ENCODE assay signal across 34 mouse cellular contexts in the genomic region with DNA sequence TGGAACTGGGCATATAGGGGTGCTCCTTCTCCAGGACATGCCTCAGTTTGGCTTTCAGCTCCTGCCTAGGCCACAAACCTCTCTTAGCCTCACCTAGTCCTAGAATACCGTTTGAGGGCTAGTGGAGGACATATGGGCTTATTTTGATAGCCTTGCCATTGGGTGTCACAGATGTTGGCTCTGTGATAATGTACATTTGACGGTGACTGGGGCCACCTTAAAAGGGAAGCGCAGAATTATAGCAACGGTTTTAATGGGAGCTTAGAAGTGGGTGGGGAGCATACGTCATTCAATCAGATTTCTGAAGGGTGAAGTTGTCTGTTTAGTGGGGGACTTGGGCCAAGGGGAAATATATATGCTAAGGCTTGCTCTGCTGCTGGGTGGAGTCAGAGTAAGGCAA. TPM values are rescaled to one million over a fixed set of nuclear protein-coding genes. Genes with fewer than 3 reads are reported as not detected.
DNase-seq lines count a peak whose midpoint lies in the region; ATAC-seq and TF ChIP-seq lines count a peak whose summit lies in the region.
"Had no signal": no experiment of that assay in that cellular context is flagged by ENCODE, and none has a peak within 500 bp of the region (broad histone marks: within the 10 kb centered on the region; RNA-seq: fewer than 3 reads in every experiment).

No protein-coding gene starts in this region.

- no peak overlapping the region for H3K9ac ChIP-seq in liver, embryonic 11.5 days (ENCODE audit: low read depth, low read length)
- no peak overlapping the region for H3K9ac ChIP-seq in MEL (ENCODE audit: control insufficient read depth, low read depth, low read length, poor library complexity, severe bottlenecking)
- no peak overlapping the region for H3K9ac ChIP-seq in liver, embryonic 15.5 days
- H3K9ac ChIP-seq: embryonic facial prominence, embryonic 13.5 days; forebrain, embryonic 13.5 days; heart, embryonic 12.5 days; heart, embryonic 15.5 days; hindbrain, embryonic 13.5 days had no signal

- H3K4me2 ChIP-seq in liver, embryonic 11.5 days, result no peak overlapping the region
- no peak overlapping the region for H3K4me2 ChIP-seq in liver, embryonic 15.5 days
- H3K4me2 ChIP-seq: embryonic facial prominence, embryonic 13.5 days; forebrain, embryonic 13.5 days; heart, embryonic 12.5 days; heart, embryonic 15.5 days; hindbrain, embryonic 13.5 days had no signal

- peak; percentile 42; the same call in 1 of the 2 replicates for ATAC-seq in liver, embryonic 11.5 days (replicated peaks; ENCODE audit: low FRiP score)
- peak; percentile 45 for ATAC-seq in liver, embryonic 15.5 days (ENCODE audit: insufficient read depth)
- ATAC-seq: forebrain, embryonic 13.5 days; forebrain, embryonic 16.5 days; hindbrain, embryonic 16.5 days had no signal

- H3K27me3 ChIP-seq in liver, embryonic 11.5 days (replicated peaks; ENCODE audit: control insufficient read depth, insufficient read depth, low read length), result no peaks in the 10 kb centered on the region
- no peaks in the 10 kb centered on the region for H3K27me3 ChIP-seq in MEL (ENCODE audit: control insufficient read depth in 1 of 2, insufficient read depth in 2 of 2, low read length in 2 of 2)
- no peaks in the 10 kb centered on the region for H3K27me3 ChIP-seq in liver, embryonic 15.5 days
- H3K27me3 ChIP-seq: CH12.LX; embryonic facial prominence, embryonic 13.5 days; forebrain, embryonic 13.5 days; heart, embryonic 12.5 days; heart, embryonic 15.5 days; hindbrain, embryonic 13.5 days had no signal

- no peak for DNase-seq in liver, embryonic 11.5 days (ENCODE audit: low spot score)
- DNase-seq in liver (no peak), MEL (ENCODE audit: low read depth, low spot score) (peak; percentile 70), adipocyte (ENCODE audit: low spot score) (no peak)
- DNase-seq in c-Kit-positive CD71-positive TER-119-positive erythroid progenitor cells, embryonic 14.5 days (ENCODE audit: low spot score), result peak; percentile 14
- DNase-seq in kidney, adult 8-10 months, result no peak
- no peak for DNase-seq in right cerebral cortex, adult 2 months (ENCODE audit: low spot score in 2 of 2)
- DNase-seq: adrenal gland, adult 8-10 months; adrenal gland, postnatal 25 days; B cell, adult 2 months; cerebellum, adult 11 months; cerebellum, adult 2 months; cerebellum, adult 9-11 months; cerebellum, postnatal 25 days; gastrocnemius, postnatal 10 days; heart, adult 11 months; heart, postnatal 10 days; heart, postnatal 36 days had no signal

- peaks cover 72% of the 10 kb centered on the region for H3K36me3 ChIP-seq in liver, embryonic 11.5 days (ENCODE audit: control insufficient read depth, insufficient read depth, low read length)
- H3K36me3 ChIP-seq in MEL (ENCODE audit: control insufficient read depth in 1 of 2, insufficient read depth in 2 of 2, low read length in 2 of 2), result peaks cover 5 to 11% of the 10 kb centered on the region in 2 experiments
- peaks cover 93% of the 10 kb centered on the region for H3K36me3 ChIP-seq in liver, embryonic 15.5 days (replicated peaks)

- H3K27ac ChIP-seq in liver, embryonic 11.5 days (ENCODE audit: low read depth, low read length), result no peak overlapping the region
- H3K27ac ChIP-seq in MEL (ENCODE audit: control insufficient read depth, low read depth, low read length), result peak overlapping the region; percentile 5; the same call in 1 of the 2 replicates
- H3K27ac ChIP-seq in liver, embryonic 15.5 days (replicated peaks), result no peak overlapping the region
- H3K27ac ChIP-seq: embryonic facial prominence, embryonic 13.5 days; forebrain, embryonic 10.5 days; forebrain, embryonic 13.5 days; heart, embryonic 15.5 days; hindbrain, embryonic 10.5 days; hindbrain, embryonic 13.5 days had no signal

- no peaks in the 10 kb centered on the region for H3K9me3 ChIP-seq in liver, embryonic 11.5 days (ENCODE audit: control insufficient read depth, low read length)
- H3K9me3 ChIP-seq in MEL (replicated peaks; ENCODE audit: insufficient read depth, low read length), result no peaks in the 10 kb centered on the region
- H3K9me3 ChIP-seq in liver, embryonic 15.5 days (replicated peaks), result no peaks in the 10 kb centered on the region
- H3K9me3 ChIP-seq: embryonic facial prominence, embryonic 13.5 days; forebrain, embryonic 10.5 days; forebrain, embryonic 13.5 days; G1E; heart, embryonic 12.5 days; heart, embryonic 15.5 days; hindbrain, embryonic 10.5 days; hindbrain, embryonic 13.5 days had no signal

- WGBS in liver, embryonic 11.5 days, result 71% methylated on average over 5 of the region's 5 CpGs
- WGBS in liver, embryonic 15.5 days (ENCODE audit: insufficient replicate concordance), result 34% methylated on average over 5 of the region's 5 CpGs

- H3K4me3 ChIP-seq in liver, embryonic 11.5 days (ENCODE audit: low read depth, low read length), result no peak overlapping the region
- H3K4me3 ChIP-seq in MEL (ENCODE audit: control insufficient read depth in 1 of 2, insufficient read depth in 1 of 2, low read depth in 2 of 2, low read length in 2 of 2), result no peak overlapping the region
- no peak overlapping the region for H3K4me3 ChIP-seq in liver, embryonic 15.5 days (replicated peaks)
- H3K4me3 ChIP-seq: embryonic facial prominence, embryonic 13.5 days; forebrain, embryonic 10.5 days; forebrain, embryonic 13.5 days; heart, embryonic 12.5 days; heart, embryonic 15.5 days; hindbrain, embryonic 10.5 days; hindbrain, embryonic 13.5 days had no signal

- TF ChIP-seq EP300 in MEL (IDR thresholded peaks at IDR 0.05; ENCODE audit: low read depth in 1 of 2, low read length in 2 of 2), result peak in 1 of 2 experiments; percentile 56; a peak in 2 of 4 replicates

- TF ChIP-seq CTCF in MEL (IDR thresholded peaks at IDR 0.05 in 2 of 3, conservative IDR thresholded peaks at IDR 0.05 in 1 of 3; ENCODE audit: control insufficient read depth in 1 of 3, insufficient read depth in 1 of 3, low read depth in 2 of 3, low read length in 3 of 3, poor library complexity in 1 of 3, severe bottlenecking in 1 of 3), result no peak

- no peaks in the 10 kb centered on the region; the same call in 1 of the 2 replicates for H3K4me1 ChIP-seq in liver, embryonic 11.5 days (replicated peaks; ENCODE audit: control insufficient read depth, insufficient read depth, low read length)
- H3K4me1 ChIP-seq in MEL (ENCODE audit: control insufficient read depth in 1 of 2, insufficient read depth in 2 of 2, low read length in 2 of 2), result peaks cover 0 to 3% of the 10 kb centered on the region in 2 experiments; a peak in 1 of 4 replicates
- H3K4me1 ChIP-seq in liver, embryonic 15.5 days (replicated peaks), result peaks cover 8% of the 10 kb centered on the region; the same call in 1 of the 2 replicates
- H3K4me1 ChIP-seq: forebrain, embryonic 13.5 days; hindbrain, embryonic 13.5 days had no signal

- no peak for TF ChIP-seq POLR2A in MEL (IDR thresholded peaks at IDR 0.05; ENCODE audit: control insufficient read depth in 1 of 2, insufficient read depth in 1 of 2, low read depth in 1 of 2, low read length in 2 of 2, poor library complexity in 1 of 2)

- no peak for TF ChIP-seq RAD21 in MEL (IDR thresholded peaks at IDR 0.05; ENCODE audit: low read depth, low read length)

- H3K79me2 ChIP-seq in MEL (ENCODE audit: control insufficient read depth, insufficient read depth, low read length, poor library complexity), result peaks cover 2% of the 10 kb centered on the region; the same call in 1 of the 2 replicates

TF ChIP-seq in MEL, 35 proteins besides CTCF, POLR2A, EP300 and RAD21 (continues in another document):
- TF ChIP-seq POLR2AphosphoS5 (IDR thresholded peaks at IDR 0.05; ENCODE audit: borderline replicate concordance, low read depth, low read length) (no peak), ETS1 (IDR thresholded peaks at IDR 0.05; ENCODE audit: low read depth, low read length) (no peak), ZMIZ1 (IDR thresholded peaks at IDR 0.05; ENCODE audit: low read depth, low read length) (no peak), TBP (IDR thresholded peaks at IDR 0.05; ENCODE audit: low read depth, low read length) (no peak), SIN3A (IDR thresholded peaks at IDR 0.05; ENCODE audit: low read length) (peak; percentile 28; the same call in 1 of the 2 replicates), MAFK (IDR thresholded peaks at IDR 0.05; ENCODE audit: borderline replicate concordance, low read depth, low read length) (no peak)

RNA-seq across cellular contexts. Expression of a gene that starts 7.8 kb away (rescaled TPM):
- 0.16 and 0.69 TPM in 2 replicates for polyA plus RNA-seq in liver, embryonic 11.5 days (2014; fragmentation: Nextera tagmentation; extraction: Ambion mirVana)
- total RNA-seq in MEL (2012; rRNA removed), result 0.78 and 1.2 TPM in 2 replicates
- 1 to 10 TPM in 1 of 2 experiments, not detected in 1; 2.6 TPM for polyA plus RNA-seq in MEL (2012; ENCODE audit: insufficient read depth in 1 of 2, insufficient read length in 2 of 2, low read depth in 1 of 2, low replicate concordance in 2 of 2, missing spikeins in 1 of 2)
- 0.33 and 0.60 TPM in 2 replicates for polyA plus RNA-seq in liver, embryonic 15.5 days (2015; fragmentation: Nextera tagmentation; extraction: Ambion mirVana)

RNA-seq across cellular contexts. Expression of a gene that starts 9.2 kb away (rescaled TPM):
- polyA plus RNA-seq in liver, embryonic 11.5 days (2014; fragmentation: Nextera tagmentation; extraction: Ambion mirVana), result 547 and 583 TPM in 2 replicates
- 427 and 428 TPM in 2 replicates for total RNA-seq in MEL (2012; rRNA removed)
- polyA plus RNA-seq in MEL (2012; ENCODE audit: insufficient read depth in 1 of 2, insufficient read length in 2 of 2, low read depth in 1 of 2, low replicate concordance in 2 of 2, missing spikeins in 1 of 2), result 100 to 1,000 TPM in 1 of 2 experiments, not detected in 1; 494 TPM
- polyA plus RNA-seq in liver, embryonic 15.5 days (2015; fragmentation: Nextera tagmentation; extraction: Ambion mirVana), result 316 and 353 TPM in 2 replicates

RNA-seq across cellular contexts. Expression of a gene that starts 31.2 kb away (rescaled TPM):
- polyA plus RNA-seq in liver, embryonic 11.5 days (2014; fragmentation: Nextera tagmentation; extraction: Ambion mirVana), result not detected in 2 replicates
- not detected in 2 replicates for total RNA-seq in MEL (2012; rRNA removed)
- not detected for polyA plus RNA-seq in MEL (2012; ENCODE audit: insufficient read depth in 1 of 2, insufficient read length in 2 of 2, low read depth in 1 of 2, low replicate concordance in 2 of 2, missing spikeins in 1 of 2)
- polyA plus RNA-seq in liver, embryonic 15.5 days (2015; fragmentation: Nextera tagmentation; extraction: Ambion mirVana), result not detected in 2 replicates
- total RNA-seq: adrenal gland, postnatal 25 days; CH12.LX; common myeloid progenitor, adult 5-6 weeks; G1E; gastrocnemius, adult 18-20 months; gastrocnemius, postnatal 10 days; gastrocnemius, postnatal 4 days; heart, postnatal 10 days; heart, postnatal 36 days had no signal
- polyA plus RNA-seq: embryonic facial prominence, embryonic 13.5 days; forebrain, embryonic 10.5 days; forebrain, embryonic 13.5 days; forebrain, embryonic 16.5 days; G1E; heart, embryonic 12.5 days; heart, embryonic 15.5 days; hindbrain, embryonic 16.5 days had no signal

RNA-seq across cellular contexts. Expression of a gene that starts 40.2 kb away (rescaled TPM):
- polyA plus RNA-seq in liver, embryonic 11.5 days (2014; fragmentation: Nextera tagmentation; extraction: Ambion mirVana), result not detected in 2 replicates
- total RNA-seq in MEL (2012; rRNA removed), result 0.12 TPM in 1 of 2 replicates, not detected in the other
- under 1 TPM in 1 of 2 experiments, not detected in 1; 0.19 TPM for polyA plus RNA-seq in MEL (2012; ENCODE audit: insufficient read depth in 1 of 2, insufficient read length in 2 of 2, low read depth in 1 of 2, low replicate concordance in 2 of 2, missing spikeins in 1 of 2)
- 0.07 TPM in 1 of 2 replicates, not detected in the other for polyA plus RNA-seq in liver, embryonic 15.5 days (2015; fragmentation: Nextera tagmentation; extraction: Ambion mirVana)
- total RNA-seq: CH12.LX; common myeloid progenitor, adult 5-6 weeks; heart, adult 8-10 months; heart, postnatal 10 days; heart, postnatal 36 days had no signal
- polyA plus RNA-seq: forebrain, embryonic 10.5 days; forebrain, embryonic 13.5 days; forebrain, embryonic 16.5 days; G1E; heart, embryonic 12.5 days; heart, embryonic 15.5 days; hindbrain, embryonic 10.5 days; hindbrain, embryonic 13.5 days; hindbrain, embryonic 16.5 days had no signal

RNA-seq across cellular contexts. Expression of a gene that starts 46.0 kb away (rescaled TPM):
- 7.4 and 9.1 TPM in 2 replicates for polyA plus RNA-seq in liver, embryonic 11.5 days (2014; fragmentation: Nextera tagmentation; extraction: Ambion mirVana)
- total RNA-seq in MEL (2012; rRNA removed), result 3.2 and 5.1 TPM in 2 replicates
- polyA plus RNA-seq in MEL (2012; ENCODE audit: insufficient read depth in 1 of 2, insufficient read length in 2 of 2, low read depth in 1 of 2, low replicate concordance in 2 of 2, missing spikeins in 1 of 2), result 1 to 10 TPM in 1 of 2 experiments, not detected in 1; 6.4 TPM
- 3.9 and 4.5 TPM in 2 replicates for polyA plus RNA-seq in liver, embryonic 15.5 days (2015; fragmentation: Nextera tagmentation; extraction: Ambion mirVana)

Comparison
In these comparisons a context has a peak if more than half of its experiments do, and no peak if none do; other contexts are left out.
1. DNase-seq: peak in MEL (single experiment) and c-Kit-positive CD71-positive TER-119-positive erythroid progenitor cells, embryonic 14.5 days (single experiment); none in liver, embryonic 11.5 days (single experiment), liver (single experiment), kidney, adult 8-10 months (0 of 2), right cerebral cortex, adult 2 months (0 of 2) and adipocyte (single experiment).